Mouse (Mus musculus) hindbrain, embryonic 11.5 days (tissue): ENCODE results near the gene Hsdl1. TPM values are rescaled to one million over a fixed set of nuclear protein-coding genes. Genes with fewer than 3 reads are reported as not detected.

Experiments used
- ATAC-seq: fragments of 200-750 bp; cut with Nextera tagmentation; 2 replicates; pipeline ENCODE4 v1.8.0; 2017; ENCODE audit warnings: mild to moderate bottlenecking, moderate TSS enrichment, moderate library complexity; ENCODE audit not compliant: low FRiP score
- DNase-seq: peaks from one replicate; pipeline ENCODE4 v3.0.0-alpha.2; 2015; ENCODE audit warnings: low spot score
- H3K27ac ChIP-seq: fragments of 300-500 bp; sonication (generic); 2 replicates; pipeline ENCODE4 v1.5.1; 2014; ENCODE audit warnings: mild to moderate bottlenecking, low read depth, low read length
- H3K27me3 ChIP-seq: fragments of 300-500 bp; sonication (generic); 2 replicates; pipeline ENCODE4 v1.6.1; 2014; ENCODE audit warnings: mild to moderate bottlenecking, low read length, moderate library complexity, mixed read lengths; ENCODE audit not compliant: control insufficient read depth, insufficient read depth
- H3K36me3 ChIP-seq: fragments of 300-500 bp; sonication (generic); 2 replicates; pipeline ENCODE4 v1.6.1; 2014; ENCODE audit warnings: mild to moderate bottlenecking, low read length, moderate library complexity, mixed read lengths; ENCODE audit not compliant: control insufficient read depth, insufficient read depth
- H3K4me1 ChIP-seq: fragments of 300-500 bp; sonication (generic); replicated peaks from 2 replicates; pipeline ENCODE4 v1.6.1; 2014; ENCODE audit warnings: low read length, mixed read lengths; ENCODE audit not compliant: control insufficient read depth, insufficient read depth
- H3K4me2 ChIP-seq: fragments of 300-500 bp; sonication (generic); replicated peaks from 2 replicates; pipeline ENCODE4 v1.6.1; 2014; ENCODE audit warnings: mild to moderate bottlenecking, low read depth, low read length
- H3K4me3 ChIP-seq: fragments of 300-500 bp; sonication (generic); 2 replicates; pipeline ENCODE4 v1.5.1; 2014; ENCODE audit warnings: low read depth, low read length
- H3K9ac ChIP-seq: fragments of 300-500 bp; sonication (generic); 2 replicates; pipeline ENCODE4 v1.6.1; 2014; ENCODE audit warnings: low read depth, low read length
- H3K9me3 ChIP-seq: fragments of 300-500 bp; sonication (generic); 2 replicates; pipeline ENCODE4 v1.6.1; 2016; ENCODE audit warnings: low read length; ENCODE audit not compliant: control insufficient read depth
- WGBS: fragments of 180-500 bp; shearing (Covaris S2); extraction: QIAGEN DNeasy Blood & Tissue Kit; methylation state at CpG from one replicate; pipeline ENCODE4 v1.1.7; 2014; 5-methylcytosine and 5-hydroxymethylcytosine counted together
- polyA plus RNA-seq: library from polyadenylated mRNA; unstranded; fragments of >200 nt; fragmentation: Nextera tagmentation; extraction: Ambion mirVana; gene quantifications from 2 replicates; pipeline ENCODE4 v1.2.1, GENCODE M21; 2014

The Hsdl1 gene
- polyA plus RNA-seq, 1 experiment from 2014 or later = 76.9 TPM

DNA sequence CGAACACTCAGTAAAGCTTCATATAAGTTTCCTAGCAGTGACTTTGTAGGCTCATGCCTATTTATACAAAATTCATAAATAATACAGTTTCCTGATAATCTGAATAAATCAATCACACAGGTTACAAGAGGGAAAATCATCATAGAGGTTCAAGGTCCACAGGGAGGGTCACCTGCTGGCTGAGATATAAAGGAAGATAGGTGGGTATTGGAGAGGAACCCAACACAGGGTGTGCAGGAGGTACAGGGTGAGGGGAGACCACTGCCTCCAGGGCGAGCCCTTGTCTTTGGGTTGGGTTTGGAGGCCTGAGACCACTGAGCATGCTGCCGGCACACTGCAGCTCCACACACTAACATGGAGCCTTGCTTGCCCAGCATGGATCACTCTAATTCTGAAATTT, 43.6 kb downstream of the Hsdl1 start:
- no peaks in the 10 kb centered on the region for H3K4me1 ChIP-seq
- ATAC-seq (no peak), DNase-seq (no peak)
- no peaks in the 10 kb centered on the region for H3K9me3 ChIP-seq
- no peak overlapping the region for H3K9ac ChIP-seq
- H3K4me3 ChIP-seq = no peak overlapping the region
- H3K27ac ChIP-seq = no peak overlapping the region
- no peak overlapping the region for H3K4me2 ChIP-seq
- no peaks in the 10 kb centered on the region for H3K27me3 ChIP-seq
- WGBS = 97% methylated on average over 3 of the region's 3 CpGs
- H3K36me3 ChIP-seq = 0 out of 2 replicates have a peak, but pooled peaks cover 4% of the 10 kb centered on the region

- Histone ChIP-seq H3K27ac (no peak overlapping the region), H3K4me1 (no peaks in the 10 kb centered on the region), H3K4me3 (no peak overlapping the region), H3K9me3 (no peaks in the 10 kb centered on the region), H3K36me3 (0 out of 2 replicates have a peak, but pooled peaks cover 4% of the 10 kb centered on the region), H3K9ac (no peak overlapping the region), H3K27me3 (no peaks in the 10 kb centered on the region), H3K4me2 (no peak overlapping the region)
- 91% methylated on average over 6 of the region's 6 CpGs for WGBS
- no peak for DNase-seq
- no peak for ATAC-seq
These were observed 44.0 kb downstream of the Hsdl1 start for GRCm38 (mm10) chr8:119530937-119531336.

GRCm38 (mm10) chr8:119528762-119529161, 46.2 kb downstream of the Hsdl1 start:
- Histone ChIP-seq H3K4me1 (no peaks in the 10 kb centered on the region), H3K4me3 (no peak overlapping the region), H3K9ac (no peak overlapping the region), H3K27me3 (no peaks in the 10 kb centered on the region), H3K27ac (no peak overlapping the region), H3K9me3 (no peaks in the 10 kb centered on the region), H3K4me2 (no peak overlapping the region), H3K36me3 (peaks cover 7% of the 10 kb centered on the region; the same call in 1 of the 2 replicates)
- ATAC-seq (no peak), DNase-seq (no peak)
- WGBS = 94% methylated on average over 7 of the region's 7 CpGs

- Histone ChIP-seq H3K27me3 (no peaks in the 10 kb centered on the region), H3K27ac (no peak overlapping the region), H3K36me3 (peaks cover 13% of the 10 kb centered on the region), H3K4me2 (no peak overlapping the region), H3K4me1 (no peaks in the 10 kb centered on the region), H3K9ac (no peak overlapping the region), H3K4me3 (no peak overlapping the region), H3K9me3 (no peaks in the 10 kb centered on the region)
- 72% methylated on average over 7 of the region's 7 CpGs for WGBS
- DNase-seq (peak; percentile 31), ATAC-seq (no peak)
These were observed 54.9 kb downstream of the Hsdl1 start for GRCm38 (mm10) chr8:119520102-119520501.

- no peaks in the 10 kb centered on the region for H3K4me1 ChIP-seq
- H3K27me3 ChIP-seq = no peaks in the 10 kb centered on the region
- no peaks in the 10 kb centered on the region for H3K9me3 ChIP-seq
- no peak overlapping the region for H3K4me2 ChIP-seq
- H3K4me3 ChIP-seq = no peak overlapping the region
- H3K9ac ChIP-seq = no peak overlapping the region
- H3K36me3 ChIP-seq = peaks cover 16% of the 10 kb centered on the region; the same call in 1 of the 2 replicates
- DNase-seq (no peak), ATAC-seq (no peak)
- H3K27ac ChIP-seq = no peak overlapping the region
- 74% methylated on average over 5 of the region's 5 CpGs for whole genome bisulfite sequencing
These were observed 58.3 kb downstream of the Hsdl1 start for GRCm38 (mm10) chr8:119516674-119517073.

DNA sequence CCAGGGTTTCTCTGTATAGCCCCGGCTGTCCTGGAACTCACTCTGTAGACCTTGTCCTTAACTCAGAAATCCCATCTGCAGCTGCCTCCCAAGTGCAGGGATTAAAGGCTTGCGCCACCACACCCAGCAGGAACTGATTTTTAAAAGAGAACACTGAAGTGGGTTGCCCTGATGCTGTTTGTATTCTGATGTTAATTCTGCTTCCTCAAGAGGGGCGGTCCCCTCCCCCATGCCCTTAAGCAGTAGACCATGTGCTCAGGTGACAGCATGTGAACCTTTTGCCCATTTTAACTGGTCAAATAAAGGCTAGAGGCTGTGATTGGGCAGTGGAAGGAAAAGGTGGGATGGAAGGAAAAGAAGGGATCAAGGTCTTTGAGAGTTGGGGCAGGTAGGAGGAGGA, 59.2 kb downstream of the Hsdl1 start:
- no peak overlapping the region for H3K27ac ChIP-seq
- ATAC-seq = no peak

DNA sequence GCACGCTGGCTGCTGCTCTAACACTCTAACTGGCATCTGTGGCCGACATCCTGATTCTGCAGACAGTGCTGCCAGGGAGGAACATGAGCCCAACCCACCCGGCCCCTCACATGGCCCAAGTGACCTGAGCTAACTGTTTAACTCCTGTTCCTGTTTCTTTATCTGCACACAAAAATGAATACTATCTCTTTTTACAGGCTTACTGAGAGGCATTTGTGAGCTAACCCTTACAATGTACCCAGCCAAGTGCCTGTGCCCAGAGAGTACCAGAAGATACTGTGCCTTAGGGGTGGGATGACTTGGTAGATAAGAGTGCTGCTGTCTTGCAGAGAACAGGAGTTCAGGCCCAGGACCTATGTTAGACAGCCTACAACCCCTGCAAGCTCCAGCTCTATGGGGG, 60.0 kb downstream of the Hsdl1 start:
- no peak overlapping the region for H3K27ac ChIP-seq
- H3K4me1 ChIP-seq = no peaks in the 10 kb centered on the region
- H3K9ac ChIP-seq = no peak overlapping the region
- no peak overlapping the region for H3K4me2 ChIP-seq
- no peak overlapping the region for H3K4me3 ChIP-seq
- H3K9me3 ChIP-seq = no peaks in the 10 kb centered on the region
- DNase-seq (no peak), ATAC-seq (no peak)
- no peaks in the 10 kb centered on the region for H3K27me3 ChIP-seq
- WGBS = 96% methylated on average over 3 of the region's 3 CpGs
- peaks cover 13% of the 10 kb centered on the region; the same call in 1 of the 2 replicates for H3K36me3 ChIP-seq

More for the DNA sequence above, 59.2 kb downstream of the Hsdl1 start:
- H3K4me2 ChIP-seq = no peak overlapping the region
- H3K27me3 ChIP-seq = no peaks in the 10 kb centered on the region
- H3K9me3 ChIP-seq = no peaks in the 10 kb centered on the region
- no peak overlapping the region for H3K9ac ChIP-seq
- peaks cover 13% of the 10 kb centered on the region; the same call in 1 of the 2 replicates for H3K36me3 ChIP-seq
- 71% methylated on average over 3 of the region's 3 CpGs for WGBS
- no peaks in the 10 kb centered on the region for H3K4me1 ChIP-seq
- DNase-seq = no peak
- no peak overlapping the region for H3K4me3 ChIP-seq

DNA sequence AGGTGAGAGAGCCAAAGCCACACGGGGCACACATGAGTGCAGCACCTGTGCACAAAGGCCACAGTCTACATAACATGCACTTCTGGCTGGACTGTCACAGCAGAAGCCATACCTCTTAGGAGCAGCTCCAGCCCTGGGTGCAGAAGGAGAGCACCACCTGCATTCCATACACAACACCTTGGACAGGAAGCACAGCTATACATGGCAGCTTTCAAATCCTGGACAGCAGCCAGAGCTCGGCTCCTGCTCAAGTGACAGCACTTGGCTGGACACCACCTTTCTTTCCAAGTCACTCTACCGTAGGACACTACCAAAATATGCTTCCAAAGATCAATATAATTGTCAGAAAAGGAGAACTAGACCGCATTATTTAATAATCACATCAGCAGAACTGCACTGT, 61.6 kb downstream of the Hsdl1 start:
- Histone ChIP-seq H3K27ac (no peak overlapping the region), H3K27me3 (no peaks in the 10 kb centered on the region), H3K9ac (no peak overlapping the region), H3K4me1 (no peaks in the 10 kb centered on the region), H3K36me3 (peaks cover 25% of the 10 kb centered on the region; the same call in 1 of the 2 replicates), H3K4me3 (no peak overlapping the region), H3K4me2 (no peak overlapping the region), H3K9me3 (no peaks in the 10 kb centered on the region)
- WGBS = 95% methylated on average over 4 of the region's 4 CpGs
- no peak for DNase-seq
- ATAC-seq = no peak
